Mouse (Mus musculus) kidney, adult 2 months (tissue): ENCODE data around the gene Six2.

Source experiments
- CTCF ChIP-seq: fragments of 200-500 bp; conservative IDR thresholded peaks from 2 replicates; pipeline ENCODE4 v1.5.1; 2011; ENCODE audit warnings: low read depth, mild to moderate bottlenecking, control low read depth, low read length, moderate library complexity, mixed read lengths; ENCODE audit not compliant: insufficient read depth, insufficient read length
- POLR2A ChIP-seq: fragments of 200-500 bp; IDR thresholded peaks from one replicate; pipeline ENCODE4 v1.6.1; 2011; ENCODE audit warnings: low read depth, low read length, control low read depth

- no peak for TF ChIP-seq CTCF
- no peak for TF ChIP-seq POLR2A
Measured at GRCm38 (mm10) chr17:85661521-85661920, 26.6 kb downstream of the Six2 start.
